Mouse (Mus musculus) midbrain, embryonic 11.5 days (tissue): Measurements from ENCODE around the gene Baz2a. TPM values are rescaled to one million over a fixed set of nuclear protein-coding genes. Genes with fewer than 3 reads are reported as not detected.

Experiments used
- ATAC-seq: fragments of 200-750 bp; cut with Nextera tagmentation; 2 replicates; pipeline ENCODE4 v1.8.0; 2017; ENCODE audit warnings: moderate TSS enrichment, moderate library complexity; ENCODE audit not compliant: low FRiP score
- DNase-seq: peaks from one replicate; pipeline ENCODE4 v3.0.0; 2015; ENCODE audit warnings: low spot score; ENCODE audit errors: missing footprints
- H3K27ac ChIP-seq: fragments of 300-500 bp; sonication (generic); 2 replicates; pipeline ENCODE4 v1.5.1; 2014; ENCODE audit warnings: low read depth, low read length
- H3K27me3 ChIP-seq: fragments of 300-500 bp; sonication (generic); 2 replicates; pipeline ENCODE4 v1.6.1; 2014; ENCODE audit warnings: mild to moderate bottlenecking, low read length, moderate library complexity, mixed read lengths; ENCODE audit not compliant: control insufficient read depth, insufficient read depth
- H3K36me3 ChIP-seq: fragments of 300-500 bp; sonication (generic); 2 replicates; pipeline ENCODE4 v1.6.1; 2014; ENCODE audit warnings: mild to moderate bottlenecking, low read length, moderate library complexity, mixed read lengths; ENCODE audit not compliant: control insufficient read depth, insufficient read depth
- H3K4me1 ChIP-seq: fragments of 300-500 bp; sonication (generic); 2 replicates; pipeline ENCODE4 v1.6.1; 2014; ENCODE audit warnings: low read length; ENCODE audit not compliant: control insufficient read depth, insufficient read depth
- H3K4me2 ChIP-seq: fragments of 300-500 bp; sonication (generic); 2 replicates; pipeline ENCODE4 v1.6.1; 2014; ENCODE audit warnings: mild to moderate bottlenecking, moderate library complexity
- H3K4me3 ChIP-seq: fragments of 300-500 bp; sonication (generic); 2 replicates; pipeline ENCODE4 v1.5.1; 2014; ENCODE audit warnings: low read depth, low read length
- H3K9ac ChIP-seq: fragments of 300-500 bp; sonication (generic); 2 replicates; pipeline ENCODE4 v1.6.1; 2014; ENCODE audit warnings: low read length
- H3K9me3 ChIP-seq: fragments of 300-500 bp; sonication (generic); 2 replicates; pipeline ENCODE4 v1.6.1; 2016; ENCODE audit warnings: low read length; ENCODE audit not compliant: control insufficient read depth
- WGBS: fragments of 180-500 bp; shearing (Covaris S2); extraction: QIAGEN DNeasy Blood & Tissue Kit; methylation state at CpG from one replicate; pipeline ENCODE4 v1.1.7; 2014; 5-methylcytosine and 5-hydroxymethylcytosine counted together
- polyA plus RNA-seq: library from polyadenylated mRNA; unstranded; fragments of >200 nt; fragmentation: Nextera tagmentation; extraction: Ambion mirVana; gene quantifications from 2 replicates; pipeline ENCODE4 v1.2.1, GENCODE M21; 2014

The Baz2a gene
- polyA plus RNA-seq, 1 experiment from 2014 or later = 21.0 TPM

- H3K27ac ChIP-seq = no peak overlapping the region
- DNase-seq (no peak), ATAC-seq (no peak)
- no peak overlapping the region for H3K4me2 ChIP-seq
- no peaks in the 10 kb centered on the region for H3K27me3 ChIP-seq
- H3K9me3 ChIP-seq = no peaks in the 10 kb centered on the region
- peaks cover 31% of the 10 kb centered on the region for H3K4me1 ChIP-seq
- no peak overlapping the region for H3K4me3 ChIP-seq
- WGBS = 18% methylated on average over 9 of the region's 9 CpGs
- no peak overlapping the region for H3K9ac ChIP-seq
- H3K36me3 ChIP-seq = no peaks in the 10 kb centered on the region
Measured at GRCm38 (mm10) chr10:128095003-128095636, 3.7 kb downstream of the Baz2a start.

GRCm38 (mm10) chr10:128096313-128096692, 4.9 kb downstream of the Baz2a start:
- H3K27ac ChIP-seq = no peak overlapping the region
- H3K36me3 ChIP-seq = no peaks in the 10 kb centered on the region
- H3K4me3 ChIP-seq = peak overlapping the region; percentile 100
- no peak overlapping the region for H3K9ac ChIP-seq
- H3K4me2 ChIP-seq = peak overlapping the region; percentile 16
- ATAC-seq = no peak
- no peaks in the 10 kb centered on the region for H3K27me3 ChIP-seq
- no peaks in the 10 kb centered on the region for H3K9me3 ChIP-seq
- 20% methylated on average over 4 of the region's 4 CpGs for WGBS
- peak; percentile 89 for DNase-seq
- peaks cover 28% of the 10 kb centered on the region for H3K4me1 ChIP-seq

GRCm38 (mm10) chr10:128096693-128097586, 5.6 kb downstream of the Baz2a start:
- Histone ChIP-seq H3K4me1 (peaks cover 22% of the 10 kb centered on the region), H3K9me3 (no peaks in the 10 kb centered on the region), H3K4me2 (peak overlapping the region; percentile 71), H3K9ac (peak overlapping the region; percentile 92), H3K27ac (peak overlapping the region; percentile 68), H3K4me3 (peak overlapping the region; percentile 100), H3K27me3 (no peaks in the 10 kb centered on the region), H3K36me3 (no peaks in the 10 kb centered on the region)
- peak; percentile 99 for DNase-seq
- peak; percentile 81 for ATAC-seq
- under 1% methylated on average over 80 of the region's 86 CpGs for WGBS

GRCm38 (mm10) chr10:128097587-128097971, 6.2 kb downstream of the Baz2a start:
- H3K4me1 ChIP-seq = peaks cover 19% of the 10 kb centered on the region
- 0% methylated on average over 11 of the region's 13 CpGs for WGBS
- no peaks in the 10 kb centered on the region for H3K9me3 ChIP-seq
- peak overlapping the region; percentile 68 for H3K27ac ChIP-seq
- H3K36me3 ChIP-seq = no peaks in the 10 kb centered on the region
- peak overlapping the region; percentile 71 for H3K4me2 ChIP-seq
- H3K9ac ChIP-seq = peak overlapping the region; percentile 92
- peak; percentile 97 for DNase-seq
- H3K27me3 ChIP-seq = no peaks in the 10 kb centered on the region
- H3K4me3 ChIP-seq = peak overlapping the region; percentile 100
- no peak for ATAC-seq

- WGBS = 91% methylated on average over 4 of the region's 4 CpGs
- Histone ChIP-seq H3K4me3 (no peak overlapping the region), H3K4me1 (no peaks in the 10 kb centered on the region), H3K9ac (no peak overlapping the region), H3K9me3 (no peaks in the 10 kb centered on the region), H3K4me2 (no peak overlapping the region), H3K27me3 (no peaks in the 10 kb centered on the region), H3K36me3 (peaks cover 19% of the 10 kb centered on the region), H3K27ac (no peak overlapping the region)
- no peak for ATAC-seq
- no peak for DNase-seq
Measured at GRCm38 (mm10) chr10:128110103-128110761, 18.9 kb downstream of the Baz2a start.

GRCm38 (mm10) chr10:128111227-128111626, 19.9 kb downstream of the Baz2a start:
- Histone ChIP-seq H3K27ac (no peak overlapping the region), H3K36me3 (peaks cover 24% of the 10 kb centered on the region), H3K9me3 (no peaks in the 10 kb centered on the region), H3K9ac (no peak overlapping the region), H3K4me3 (no peak overlapping the region), H3K4me2 (no peak overlapping the region), H3K27me3 (no peaks in the 10 kb centered on the region), H3K4me1 (no peaks in the 10 kb centered on the region)
- ATAC-seq = no peak
- DNase-seq = no peak

GRCm38 (mm10) chr10:128123833-128124232, 32.5 kb downstream of the Baz2a start:
- no peak for ATAC-seq
- Histone ChIP-seq H3K4me3 (no peak overlapping the region), H3K9me3 (no peaks in the 10 kb centered on the region), H3K36me3 (peaks cover 57% of the 10 kb centered on the region), H3K27me3 (no peaks in the 10 kb centered on the region), H3K4me2 (no peak overlapping the region), H3K27ac (no peak overlapping the region), H3K4me1 (no peaks in the 10 kb centered on the region), H3K9ac (no peak overlapping the region)
- DNase-seq = no peak
- 93% methylated on average over 7 of the region's 7 CpGs for WGBS

GRCm38 (mm10) chr10:128124831-128125230, 33.5 kb downstream of the Baz2a start:
- Histone ChIP-seq H3K36me3 (peaks cover 53% of the 10 kb centered on the region), H3K27ac (no peak overlapping the region), H3K4me3 (no peak overlapping the region), H3K4me2 (no peak overlapping the region), H3K4me1 (no peaks in the 10 kb centered on the region), H3K9me3 (no peaks in the 10 kb centered on the region), H3K9ac (no peak overlapping the region), H3K27me3 (no peaks in the 10 kb centered on the region)
- ATAC-seq (no peak), DNase-seq (no peak)
- 92% methylated on average over 9 of the region's 9 CpGs for WGBS

GRCm38 (mm10) chr10:128125951-128126350, 34.6 kb downstream of the Baz2a start:
- Histone ChIP-seq H3K4me1 (no peaks in the 10 kb centered on the region), H3K27me3 (no peaks in the 10 kb centered on the region), H3K9me3 (no peaks in the 10 kb centered on the region), H3K9ac (no peak overlapping the region), H3K4me2 (no peak overlapping the region), H3K27ac (no peak overlapping the region), H3K36me3 (peaks cover 50% of the 10 kb centered on the region), H3K4me3 (no peak overlapping the region)
- WGBS = 94% methylated on average over 14 of the region's 14 CpGs
- ATAC-seq (no peak), DNase-seq (no peak)
